Comparison of ENCODE assay signal across 23 mouse cellular contexts in the genomic region with DNA sequence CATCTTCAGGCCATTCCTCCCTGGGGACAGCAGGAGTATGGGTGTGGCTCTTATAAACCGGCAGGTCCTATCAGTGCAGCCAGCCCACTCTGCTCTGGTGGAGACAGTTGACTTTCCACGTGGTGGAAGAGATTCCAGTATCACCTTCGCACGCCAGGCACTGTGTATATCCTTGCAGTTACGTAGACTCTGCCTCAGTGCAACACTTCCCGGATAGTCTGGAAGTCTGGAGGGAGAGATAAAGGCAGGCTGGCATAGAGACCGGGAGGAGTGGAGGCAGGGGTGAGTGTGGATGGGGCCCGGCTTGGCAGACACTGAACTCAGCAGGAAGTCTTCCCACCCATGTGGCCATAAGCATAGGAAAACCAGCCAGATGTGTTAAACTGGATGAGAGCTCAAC. TPM values are rescaled to one million over a fixed set of nuclear protein-coding genes. Genes with fewer than 3 reads are reported as not detected.
A peak's percentile ranks its signal among the peaks of the same experiment; 100 is the strongest.
DNase-seq lines count a peak whose midpoint lies in the region; ATAC-seq lines count a peak whose summit lies in the region.
"Had no signal": no experiment of that assay in that cellular context is flagged by ENCODE, and none has a peak within 500 bp of the region (broad histone marks: within the 10 kb centered on the region; RNA-seq: fewer than 3 reads in every experiment).

No protein-coding gene starts in this region.

- H3K9me3 ChIP-seq in heart, embryonic 14.5 days (ENCODE audit: control insufficient read depth, low read length), result no peaks in the 10 kb centered on the region
- H3K9me3 ChIP-seq in heart, embryonic 10.5 days, result no peaks in the 10 kb centered on the region
- peaks cover 11% of the 10 kb centered on the region for H3K9me3 ChIP-seq in megakaryocyte, embryonic 14.5 days
- H3K9me3 ChIP-seq in liver, embryonic 11.5 days (ENCODE audit: control insufficient read depth, low read length), result no peaks in the 10 kb centered on the region
- H3K9me3 ChIP-seq: embryonic facial prominence, embryonic 10.5 days; forebrain, embryonic 13.5 days; hindbrain, embryonic 13.5 days; limb, embryonic 13.5 days; midbrain, embryonic 12.5 days; neural tube, embryonic 12.5 days had no signal

- H3K9ac ChIP-seq in heart, embryonic 14.5 days (ENCODE audit: low read length), result no peak overlapping the region
- 0 out of 2 replicates have a peak overlapping the region, but pooled peaks have one; percentile 8 for H3K9ac ChIP-seq in liver, embryonic 11.5 days (ENCODE audit: low read depth, low read length)
- H3K9ac ChIP-seq: forebrain, embryonic 13.5 days; hindbrain, embryonic 13.5 days; limb, embryonic 13.5 days; midbrain, embryonic 12.5 days; neural tube, embryonic 12.5 days had no signal

- 0 out of 4 replicates have a peak, but pooled peaks cover 0 to 2% of the 10 kb centered on the region in 2 experiments for H3K4me1 ChIP-seq in heart, embryonic 14.5 days (ENCODE audit: control insufficient read depth in 2 of 2, insufficient read depth in 2 of 2, low read length in 2 of 2)
- no peaks in the 10 kb centered on the region for H3K4me1 ChIP-seq in heart, embryonic 10.5 days
- H3K4me1 ChIP-seq in megakaryocyte, embryonic 14.5 days, result peaks cover 44% of the 10 kb centered on the region
- peaks cover 14% of the 10 kb centered on the region for H3K4me1 ChIP-seq in liver, embryonic 11.5 days (replicated peaks; ENCODE audit: control insufficient read depth, insufficient read depth, low read length)
- H3K4me1 ChIP-seq: embryonic facial prominence, embryonic 10.5 days; forebrain, embryonic 13.5 days; hindbrain, embryonic 13.5 days; limb, embryonic 13.5 days; midbrain, embryonic 12.5 days; neural tube, embryonic 12.5 days had no signal

- WGBS in heart, embryonic 14.5 days, result 63% methylated on average over 8 of the region's 8 CpGs
- 60% methylated on average over 8 of the region's 8 CpGs for WGBS in heart, embryonic 10.5 days
- 38% methylated on average over 8 of the region's 8 CpGs for WGBS in liver, embryonic 11.5 days

- H3K4me2 ChIP-seq in heart, embryonic 14.5 days (ENCODE audit: low read length), result no peak overlapping the region
- peak overlapping the region; percentile 19; the same call in 1 of the 2 replicates for H3K4me2 ChIP-seq in liver, embryonic 11.5 days
- H3K4me2 ChIP-seq: forebrain, embryonic 13.5 days; hindbrain, embryonic 13.5 days; limb, embryonic 13.5 days; midbrain, embryonic 12.5 days; neural tube, embryonic 12.5 days had no signal

- H3K4me3 ChIP-seq in heart, embryonic 14.5 days (ENCODE audit: control insufficient read depth in 1 of 2, insufficient read depth in 1 of 2, low read depth in 1 of 2, low read length in 2 of 2), result no peak overlapping the region
- no peak overlapping the region for H3K4me3 ChIP-seq in heart, embryonic 10.5 days
- peak overlapping the region; percentile 66 for H3K4me3 ChIP-seq in megakaryocyte, embryonic 14.5 days (replicated peaks)
- H3K4me3 ChIP-seq in liver, embryonic 11.5 days (ENCODE audit: low read depth, low read length), result no peak overlapping the region
- H3K4me3 ChIP-seq: embryonic facial prominence, embryonic 10.5 days; forebrain, embryonic 13.5 days; hindbrain, embryonic 13.5 days; limb, embryonic 13.5 days; midbrain, embryonic 12.5 days; neural tube, embryonic 12.5 days had no signal

- H3K36me3 ChIP-seq in heart, embryonic 14.5 days (ENCODE audit: control insufficient read depth, insufficient read depth, low read length), result peaks cover 24% of the 10 kb centered on the region
- peaks cover 21% of the 10 kb centered on the region for H3K36me3 ChIP-seq in heart, embryonic 10.5 days
- H3K36me3 ChIP-seq in megakaryocyte, embryonic 14.5 days (replicated peaks; ENCODE audit: low read length), result peaks cover 55% of the 10 kb centered on the region
- H3K36me3 ChIP-seq in liver, embryonic 11.5 days (ENCODE audit: control insufficient read depth, insufficient read depth, low read length), result peaks cover 10% of the 10 kb centered on the region

- H3K27me3 ChIP-seq in heart, embryonic 14.5 days (ENCODE audit: control insufficient read depth, insufficient read depth, low read length), result no peaks in the 10 kb centered on the region
- no peaks in the 10 kb centered on the region for H3K27me3 ChIP-seq in heart, embryonic 10.5 days (ENCODE audit: insufficient read depth, poor library complexity, severe bottlenecking)
- peaks cover 1% of the 10 kb centered on the region for H3K27me3 ChIP-seq in megakaryocyte, embryonic 14.5 days (replicated peaks)
- no peaks in the 10 kb centered on the region for H3K27me3 ChIP-seq in liver, embryonic 11.5 days (replicated peaks; ENCODE audit: control insufficient read depth, insufficient read depth, low read length)
- H3K27me3 ChIP-seq: CH12.LX; forebrain, embryonic 13.5 days; hindbrain, embryonic 13.5 days; limb, embryonic 13.5 days; midbrain, embryonic 12.5 days; neural tube, embryonic 12.5 days had no signal

- peak; percentile 71 for ATAC-seq in heart, embryonic 14.5 days (ENCODE audit: insufficient number of reproducible peaks, insufficient read depth, low FRiP score, low read depth)
- ATAC-seq in megakaryocyte, adult 5-6 weeks (ENCODE audit: poor library complexity, severe bottlenecking), result no peak
- peak; percentile 90 for ATAC-seq in liver, embryonic 11.5 days (replicated peaks; ENCODE audit: low FRiP score)
- ATAC-seq in megakaryocyte progenitor cell, adult 5-6 weeks (replicated peaks; ENCODE audit: poor library complexity), result peak; percentile 88
- ATAC-seq: forebrain, embryonic 13.5 days; inflammation-experienced regulatory T-cells, adult 6 months had no signal

- H3K27ac ChIP-seq in heart, embryonic 14.5 days (replicated peaks in 1 of 2; ENCODE audit: control insufficient read depth in 1 of 2, insufficient read depth in 1 of 2, low read depth in 2 of 2, low read length in 2 of 2), result no peak overlapping the region
- no peak overlapping the region for H3K27ac ChIP-seq in heart, embryonic 10.5 days
- peak overlapping the region; percentile 34; the same call in 1 of the 2 replicates for H3K27ac ChIP-seq in liver, embryonic 11.5 days (ENCODE audit: low read depth, low read length)
- H3K27ac ChIP-seq: embryonic facial prominence, embryonic 10.5 days; forebrain, embryonic 13.5 days; hindbrain, embryonic 13.5 days; limb, embryonic 13.5 days; midbrain, embryonic 12.5 days; neural tube, embryonic 12.5 days had no signal

- DNase-seq in heart, embryonic 10.5 days (ENCODE audit: low spot score), result no peak
- DNase-seq in liver, embryonic 11.5 days (ENCODE audit: low spot score), result no peak
- DNase-seq in spleen, adult 18-20 months, result no peak
- DNase-seq in Muller cell, postnatal 12 days (ENCODE audit: inconsistent ontology term), result no peak
- DNase-seq: cerebellum, adult 2 months; gastrocnemius, postnatal 14 days; heart, postnatal 14 days; kidney, adult 9 months; kidney, postnatal 4 days; layer of hippocampus, adult 9-11 months; thymus, postnatal 36 days had no signal

RNA-seq across cellular contexts. Expression of a gene that starts 28.6 kb away (rescaled TPM):
- polyA plus RNA-seq in heart, embryonic 14.5 days (2014; fragmentation: Nextera tagmentation; extraction: Ambion mirVana), result 3.0 and 5.1 TPM in 2 replicates
- polyA plus RNA-seq in heart, embryonic 10.5 days (2016; fragmentation: Nextera tagmentation; extraction: Ambion mirVana), result 1.1 and 4.1 TPM in 2 replicates
- polyA plus RNA-seq in megakaryocyte, embryonic 14.5 days (2012; ENCODE audit: insufficient read depth, low replicate concordance), result 1.1 TPM in 1 of 2 replicates, not detected in the other
- 66.9 and 85.5 TPM in 2 replicates for total RNA-seq in megakaryocyte, adult 5-6 weeks (2015)
- total RNA-seq in megakaryocyte, adult 5-6 weeks (2017), result 38.3 and 40.8 TPM in 2 replicates
- 16.5 and 16.6 TPM in 2 replicates for polyA plus RNA-seq in liver, embryonic 11.5 days (2014; fragmentation: Nextera tagmentation; extraction: Ambion mirVana)
- total RNA-seq in megakaryocyte progenitor cell, adult 5-6 weeks (2015), result 132 and 146 TPM in 2 replicates
- 44.7 and 52.2 TPM in 2 replicates for total RNA-seq in megakaryocyte progenitor cell, adult 5-6 weeks (2017)
